Comparison of ENCODE assay signal across 8 mouse cellular contexts in genomic region chr4:135433443-135434394, GRCm38 (mm10). TPM values are rescaled to one million over a fixed set of nuclear protein-coding genes. Genes with fewer than 3 reads are reported as not detected.
DNase-seq lines count a peak whose midpoint lies in the region; ATAC-seq and TF ChIP-seq lines count a peak whose summit lies in the region.

Gene Rcan3, minus strand, starts transcription at chr4:135433853.

- H3K4me2 ChIP-seq in CH12.LX (ENCODE audit: insufficient read depth, low read depth, poor library complexity, severe bottlenecking) = peak within 1 kb of the TSS; percentile 58
- peak within 1 kb of the TSS; percentile 93 for H3K4me2 ChIP-seq in heart, embryonic 13.5 days
- peak within 1 kb of the TSS; percentile 90 for H3K4me2 ChIP-seq in liver, embryonic 14.5 days (ENCODE audit: low read depth)
- peak within 1 kb of the TSS; percentile 97 for H3K4me2 ChIP-seq in stomach, embryonic 15.5 days

- H3K79me2 ChIP-seq in CH12.LX (replicated peaks; ENCODE audit: control insufficient read depth, extremely low read depth, insufficient read depth, poor library complexity, severe bottlenecking) = no peaks in the 10 kb centered on the region

- peak; percentile 88 for ATAC-seq in heart, embryonic 13.5 days (ENCODE audit: extremely low read depth, insufficient number of reproducible peaks, low FRiP score, low TSS enrichment)
- peak; percentile 91 for ATAC-seq in liver, embryonic 14.5 days (ENCODE audit: insufficient read depth)
- ATAC-seq in stomach, embryonic 15.5 days (ENCODE audit: insufficient read depth, low FRiP score, low read depth) = peak; percentile 85

- H3K4me3 ChIP-seq in CH12.LX (replicated peaks in 1 of 3; ENCODE audit: low read depth in 2 of 3, low read length in 2 of 3, poor library complexity in 1 of 3) = peak within 1 kb of the TSS; percentile 60 to 67 (median 64)
- peak within 1 kb of the TSS; percentile 84 for H3K4me3 ChIP-seq in heart, embryonic 13.5 days
- peak within 1 kb of the TSS; percentile 57 to 81 for H3K4me3 ChIP-seq in liver, embryonic 14.5 days (ENCODE audit: insufficient read depth in 1 of 2, low read depth in 2 of 2, low read length in 2 of 2)
- peak within 1 kb of the TSS; percentile 81 for H3K4me3 ChIP-seq in stomach, embryonic 15.5 days (replicated peaks)

- peak; percentile 65 for DNase-seq in CH12.LX (ENCODE audit: extremely low read depth)
- DNase-seq in c-Kit-negative CD71-positive TER-119-positive erythroid progenitor cells, embryonic 14.5 days (ENCODE audit: low read depth, low spot score) = peak; percentile 76
- peak; percentile 35 for DNase-seq in fibroblast of lung, adult 2 months (ENCODE audit: low read depth)
- DNase-seq in kidney, postnatal 10 days = peak; percentile 91
- DNase-seq in liver, embryonic 14.5 days (ENCODE audit: low read depth in 3 of 3, low spot score in 3 of 3) = peak; percentile 69 to 86 (median 77)
- DNase-seq in neural tube, embryonic 10.5 days (ENCODE audit: extremely low spot score, low spot score) = peak; percentile 85

- in situ Hi-C loops in CH12.LX (cut with MboI; ENCODE audit: low pct_ligation_motif_present, low pct_unique_long_range_greater_than_20kb, low sequenced_read_pairs) = no loop called here

- H3K27ac ChIP-seq in CH12.LX (ENCODE audit: insufficient read depth, low read depth) = no peak within 1 kb of the TSS
- H3K27ac ChIP-seq in heart, embryonic 13.5 days (replicated peaks) = peak within 1 kb of the TSS; percentile 40
- peak within 1 kb of the TSS; percentile 89 for H3K27ac ChIP-seq in liver, embryonic 14.5 days
- peak within 1 kb of the TSS; percentile 82 for H3K27ac ChIP-seq in stomach, embryonic 15.5 days

- peaks cover 3% of the 10 kb centered on the region for H3K27me3 ChIP-seq in CH12.LX (replicated peaks)
- no peaks in the 10 kb centered on the region for H3K27me3 ChIP-seq in heart, embryonic 13.5 days (replicated peaks)
- no peaks in the 10 kb centered on the region for H3K27me3 ChIP-seq in liver, embryonic 14.5 days (ENCODE audit: control insufficient read depth, insufficient read depth, low read length)
- no peaks in the 10 kb centered on the region for H3K27me3 ChIP-seq in stomach, embryonic 15.5 days (replicated peaks)

- no peak for TF ChIP-seq RAD21 in CH12.LX (IDR thresholded peaks at IDR 0.05; ENCODE audit: low read depth, low read length)

- H3K9ac ChIP-seq in CH12.LX (ENCODE audit: insufficient read depth, low read depth) = peak within 1 kb of the TSS; percentile 53
- H3K9ac ChIP-seq in heart, embryonic 13.5 days = peak within 1 kb of the TSS; percentile 92
- peak within 1 kb of the TSS; percentile 86 for H3K9ac ChIP-seq in liver, embryonic 14.5 days (replicated peaks)
- peak within 1 kb of the TSS; percentile 61 for H3K9ac ChIP-seq in stomach, embryonic 15.5 days

- dilution Hi-C loops in CH12.LX (cut with MboI; ENCODE audit: extremely low pct_ligation_motif_present, extremely low pct_unique_long_range_greater_than_20kb, low sequenced_read_pairs) = no loop called here

- TF ChIP-seq CTCF in CH12.LX (conservative IDR thresholded peaks at IDR 0.05 in 1 of 2, IDR thresholded peaks at IDR 0.05 in 1 of 2; ENCODE audit: low read depth in 2 of 2, low read length in 2 of 2) = peak in 1 of 2 experiments; percentile 26; a peak in 1 of 4 replicates
- 0 out of 2 replicates have a peak, but pooled peaks have one; percentile 21 for TF ChIP-seq CTCF in liver, embryonic 14.5 days (IDR thresholded peaks at IDR 0.05; ENCODE audit: low read depth)

- peak; percentile 62 for TF ChIP-seq POLR2A in CH12.LX (IDR thresholded peaks at IDR 0.05; ENCODE audit: low read depth, low read length)

- H3K4me1 ChIP-seq in CH12.LX (ENCODE audit: control insufficient read depth in 1 of 2, insufficient read depth in 2 of 2) = peaks cover 0 to 31% of the 10 kb centered on the region in 2 experiments; a peak in 2 of 4 replicates
- peaks cover 17% of the 10 kb centered on the region for H3K4me1 ChIP-seq in heart, embryonic 13.5 days
- peaks cover 9 to 24% of the 10 kb centered on the region in 2 experiments for H3K4me1 ChIP-seq in liver, embryonic 14.5 days (replicated peaks; ENCODE audit: control insufficient read depth in 2 of 2, insufficient read depth in 2 of 2, low read length in 1 of 2)
- peaks cover 10% of the 10 kb centered on the region for H3K4me1 ChIP-seq in stomach, embryonic 15.5 days

- no peak for TF ChIP-seq EP300 in CH12.LX (IDR thresholded peaks at IDR 0.05; ENCODE audit: low read length)
- TF ChIP-seq EP300 in liver, embryonic 14.5 days (IDR thresholded peaks at IDR 0.05; ENCODE audit: low read depth) = no peak

- no peaks in the 10 kb centered on the region for H3K9me3 ChIP-seq in CH12.LX (replicated peaks; ENCODE audit: low read length)
- H3K9me3 ChIP-seq in heart, embryonic 13.5 days = no peaks in the 10 kb centered on the region
- H3K9me3 ChIP-seq in liver, embryonic 14.5 days (ENCODE audit: control insufficient read depth, low read length) = no peaks in the 10 kb centered on the region
- no peaks in the 10 kb centered on the region for H3K9me3 ChIP-seq in stomach, embryonic 15.5 days

- H3K36me3 ChIP-seq in CH12.LX (replicated peaks in 1 of 2; ENCODE audit: control insufficient read depth in 1 of 2, insufficient read depth in 1 of 2, low read length in 1 of 2) = no peaks in the 10 kb centered on the region
- no peaks in the 10 kb centered on the region for H3K36me3 ChIP-seq in heart, embryonic 13.5 days
- no peaks in the 10 kb centered on the region for H3K36me3 ChIP-seq in liver, embryonic 14.5 days (replicated peaks; ENCODE audit: control insufficient read depth, insufficient read depth, low read depth)
- H3K36me3 ChIP-seq in stomach, embryonic 15.5 days = no peaks in the 10 kb centered on the region

- under 1% methylated on average over 77 of the region's 79 CpGs for WGBS in heart, embryonic 13.5 days
- under 1% methylated on average over 72 of the region's 79 CpGs for WGBS in liver, embryonic 14.5 days (ENCODE audit: insufficient replicate concordance)
- 0% methylated on average over 76 of the region's 79 CpGs for WGBS in stomach, embryonic 15.5 days

TF ChIP-seq in CH12.LX, 34 proteins besides CTCF, POLR2A, EP300 and RAD21:
- TF ChIP-seq HCFC1 (IDR thresholded peaks at IDR 0.05; ENCODE audit: low read depth, low read length) (peak; percentile 15; the same call in 1 of the 2 replicates), ZNF384 (IDR thresholded peaks at IDR 0.05; ENCODE audit: low read depth, low read length) (peak; percentile 88), USF1 (IDR thresholded peaks at IDR 0.05; ENCODE audit: low read depth, low read length) (peak; percentile 49), SIN3A (IDR thresholded peaks at IDR 0.05; ENCODE audit: low read length) (peak; percentile 53; the same call in 1 of the 2 replicates), UBTF (IDR thresholded peaks at IDR 0.05; ENCODE audit: low read depth, low read length) (0 out of 2 replicates have a peak, but pooled peaks have one; percentile 50), MEF2A (IDR thresholded peaks at IDR 0.05; ENCODE audit: borderline replicate concordance, low read depth, low read length) (no peak), NELFE (IDR thresholded peaks at IDR 0.05; ENCODE audit: low read depth, low read length) (peak; percentile 67), NRF1 (IDR thresholded peaks at IDR 0.05; ENCODE audit: low read depth, low read length) (peak; percentile 83), IRF4 (IDR thresholded peaks at IDR 0.05; ENCODE audit: low read depth, low read length) (0 out of 2 replicates have a peak, but pooled peaks have one; percentile 7), USF2 (conservative IDR thresholded peaks at IDR 0.05; ENCODE audit: low read depth, low read length) (no peak), KAT2A (IDR thresholded peaks at IDR 0.05; ENCODE audit: insufficient replicate concordance, low read length) (no peak), MXI1 (IDR thresholded peaks at IDR 0.05; ENCODE audit: low read depth, low read length) (peak; percentile 74), BHLHE40 (IDR thresholded peaks at IDR 0.05; ENCODE audit: low read depth, low read length) (peak; percentile 95)

RNA-seq across cellular contexts. Expression of gene Rcan3, which starts in this region (rescaled TPM):
- total RNA-seq in CH12.LX (2012; rRNA removed) (4.2 and 4.9 TPM in 2 replicates), CH12.LX (2014; rRNA removed) (2.0 and 3.0 TPM in 2 replicates)
- 2.3 and 2.5 TPM in 2 replicates for polyA plus RNA-seq in CH12.LX (2012; ENCODE audit: insufficient read length, low read depth)
- polyA plus RNA-seq in heart, embryonic 13.5 days (2015; fragmentation: Nextera tagmentation; extraction: Ambion mirVana) = 6.8 and 8.0 TPM in 2 replicates
- polyA plus RNA-seq in liver, embryonic 14.5 days (2012; rRNA removed) = 1.7 and 2.2 TPM in 2 replicates
- 2.8 and 3.1 TPM in 2 replicates for polyA plus RNA-seq in liver, embryonic 14.5 days (2014; fragmentation: Nextera tagmentation; extraction: Ambion mirVana)
- 18.8 and 21.3 TPM in 2 replicates for polyA plus RNA-seq in stomach, embryonic 15.5 days (2015; fragmentation: Nextera tagmentation; extraction: Ambion mirVana)

Comparison
In these comparisons a context has a peak if more than half of its experiments do, and no peak if none do; other contexts are left out.
1. DNase-seq: peak in every context shown above with its lines; median percentile 91 in kidney, postnatal 10 days; 85 in neural tube, embryonic 10.5 days; 77 in liver, embryonic 14.5 days; 76 in c-Kit-negative CD71-positive TER-119-positive erythroid progenitor cells, embryonic 14.5 days; 65 in CH12.LX; 35 in fibroblast of lung, adult 2 months.